Mouse (Mus musculus) left cerebral cortex, postnatal 25 days (tissue): Measurements from ENCODE around the gene Gdf5. TPM values are rescaled to one million over a fixed set of nuclear protein-coding genes. Genes with fewer than 3 reads are reported as not detected.
A peak's percentile ranks its signal among the peaks of the same experiment; 100 is the strongest.
"Not testable (repeated sequence)": the region's sequence is repeated elsewhere in the genome, so short reads cannot be mapped to it uniquely, and the experiment has no call there.

ENCODE experiments used
- DNase-seq, 2 experiments: peaks; one replicate each; pipeline ENCODE4 v3.0.0; 2022; ENCODE audit warnings: low spot score in 2 of 2, mixed read lengths in 1 of 2
- intact Hi-C: fragments of 180-260 bp; cut with DNase I; formaldehyde crosslinking; loops from one replicate; pipeline ENCODE4 v1.15.1; 2025
- total RNA-seq, 2 experiments: library from RNA; stranded (reverse); gene quantifications; 2 replicates each; pipeline ENCODE4 v1.2.3; 2021

The Gdf5 gene
- total RNA-seq, 2 experiments from 2014 or later: 0.23 TPM; not detected in 1

- DNase-seq: no peak
- intact Hi-C loops: no loop called here
Measured at GRCm38 (mm10) chr2:155944685-155945084, 482 bp downstream of the Gdf5 start.

- intact Hi-C loops: no loop called here
- DNase-seq: no peak
Measured at GRCm38 (mm10) chr2:155943463-155943862, 1.7 kb downstream of the Gdf5 start.

GRCm38 (mm10) chr2:155941697-155942442, 3.3 kb downstream of the Gdf5 start:
- DNase-seq: no peak
- intact Hi-C loops: no loop called here

- intact Hi-C loops: no loop called here
- no peak for DNase-seq
Measured at GRCm38 (mm10) chr2:155940681-155941080, 4.5 kb downstream of the Gdf5 start, which contains the start of gene Gm15557. Gene Gm15557 (plus strand): TSS chr2:155940728.

GRCm38 (mm10) chr2:155939897-155940529, 5.2 kb downstream of the Gdf5 start:
- no peak for DNase-seq
- intact Hi-C loops: no loop called here

- intact Hi-C loops: no loop called here
- peak; percentile 96 to 98 for DNase-seq
Measured at GRCm38 (mm10) chr2:155929531-155930442, 15.4 kb downstream of the Gdf5 start, which contains the start of gene Uqcc1. Gene Uqcc1 (minus strand): TSS chr2:155930310.

GRCm38 (mm10) chr2:155928711-155929345, 16.3 kb downstream of the Gdf5 start:
- intact Hi-C loops: no loop called here

GRCm38 (mm10) chr2:155925213-155925612, 20.0 kb downstream of the Gdf5 start:
- DNase-seq, intact Hi-C loops: not testable (repeated sequence)

More at GRCm38 (mm10) chr2:155928711-155929345, 16.3 kb downstream of the Gdf5 start:
- no peak for DNase-seq

- no peak for DNase-seq
- intact Hi-C loops: no loop called here
Measured at GRCm38 (mm10) chr2:155923143-155923542, 22.0 kb downstream of the Gdf5 start.

- DNase-seq: no peak
- intact Hi-C loops: no loop called here
Measured at GRCm38 (mm10) chr2:155914684-155915083, 30.5 kb downstream of the Gdf5 start.

GRCm38 (mm10) chr2:155903632-155904008, 41.5 kb downstream of the Gdf5 start:
- no peak for DNase-seq
- intact Hi-C loops: no loop called here

- peak in 1 of 2 experiments; percentile 17 for DNase-seq
Measured at GRCm38 (mm10) chr2:155902989-155903631, 42.1 kb downstream of the Gdf5 start.

GRCm38 (mm10) chr2:155895046-155895735, 50.0 kb downstream of the Gdf5 start:
- DNase-seq: no peak
- intact Hi-C loops: no loop called here

More at GRCm38 (mm10) chr2:155902989-155903631, 42.1 kb downstream of the Gdf5 start:
- intact Hi-C loops: no loop called here

GRCm38 (mm10) chr2:155894307-155895045, 50.7 kb downstream of the Gdf5 start:
- DNase-seq: no peak
- intact Hi-C loops: no loop called here
